Comparison of ENCODE assay signal across 8 mouse cellular contexts in the genomic region with DNA sequence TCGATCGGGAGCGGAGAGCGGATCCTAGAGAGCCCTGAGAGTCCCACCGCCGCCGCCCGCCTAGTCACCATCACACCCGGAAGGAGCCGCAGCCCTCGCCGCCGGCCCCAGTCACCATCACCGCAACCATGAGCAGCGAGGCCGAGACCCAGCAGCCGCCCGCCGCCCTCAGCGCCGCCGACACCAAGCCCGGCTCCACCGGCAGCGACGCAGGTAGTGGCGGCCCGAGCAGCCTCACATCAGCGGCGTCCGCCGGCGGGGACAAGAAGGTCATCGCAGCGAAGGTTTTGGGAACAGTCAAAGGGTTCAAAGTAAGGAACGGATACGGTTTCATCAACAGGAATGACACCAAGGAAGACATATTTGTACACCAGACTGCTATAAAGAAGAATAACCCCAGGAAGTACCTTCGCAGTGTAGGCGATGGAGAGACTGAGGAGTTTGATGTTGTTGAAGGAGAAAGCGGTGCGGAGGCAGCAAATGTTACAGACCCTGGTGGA. TPM values are rescaled to one million over a fixed set of nuclear protein-coding genes. Genes with fewer than 3 reads are reported as not detected.
A peak's percentile ranks its signal among the peaks of the same experiment; 100 is the strongest.
DNase-seq lines count a peak whose midpoint lies in the region; ATAC-seq and TF ChIP-seq lines count a peak whose summit lies in the region.

No protein-coding gene starts in this region.

- peak; percentile 88 for ATAC-seq in forebrain, embryonic 16.5 days
- peak; percentile 83 for ATAC-seq in neural tube, embryonic 14.5 days (ENCODE audit: low read depth)
- no peak for ATAC-seq in erythroblast, adult 5-6 weeks (replicated peaks; ENCODE audit: low FRiP score, poor library complexity, severe bottlenecking)

- no peaks in the 10 kb centered on the region for H3K79me2 ChIP-seq in liver, adult 2 months (ENCODE audit: control insufficient read depth, insufficient read depth, low read length)

- DNase-seq in left cerebral cortex, adult 2 months (ENCODE audit: extremely low spot score in 1 of 2, low spot score in 2 of 2), result peak; percentile 11 to 15
- no peak for DNase-seq in left cerebral cortex, adult 11 months (ENCODE audit: low spot score)
- DNase-seq in cerebellum, adult 2 months, result peak; percentile 53 to 67
- peak; percentile 3 for DNase-seq in induced T-regulatory cell, adult 2 months (ENCODE audit: low read depth)
- no peak for DNase-seq in liver, adult 2 months (ENCODE audit: extremely low read depth, low read depth, low spot score)

- peak overlapping the region; percentile 49 for H3K4me3 ChIP-seq in left cerebral cortex, adult 2 months
- H3K4me3 ChIP-seq in cerebellum, adult 2 months (replicated peaks; ENCODE audit: insufficient read depth, low read depth, low read length), result peak overlapping the region; percentile 74
- H3K4me3 ChIP-seq in forebrain, embryonic 16.5 days (replicated peaks; ENCODE audit: low read length), result peak overlapping the region; percentile 50
- H3K4me3 ChIP-seq in liver, adult 2 months (ENCODE audit: insufficient read depth, low read depth, low read length), result peak overlapping the region; percentile 5; the same call in 1 of the 2 replicates
- H3K4me3 ChIP-seq in neural tube, embryonic 14.5 days (ENCODE audit: low read depth, low read length), result peak overlapping the region; percentile 32

- no peaks in the 10 kb centered on the region for H3K36me3 ChIP-seq in forebrain, embryonic 16.5 days (ENCODE audit: control insufficient read depth, insufficient read depth)
- H3K36me3 ChIP-seq in liver, adult 2 months (ENCODE audit: control insufficient read depth, insufficient read depth, low read length), result no peaks in the 10 kb centered on the region
- H3K36me3 ChIP-seq in neural tube, embryonic 14.5 days (ENCODE audit: control insufficient read depth, insufficient read depth, low read length), result no peaks in the 10 kb centered on the region

- peak overlapping the region; percentile 69 for H3K9ac ChIP-seq in forebrain, embryonic 16.5 days (replicated peaks; ENCODE audit: low read depth, low read length)
- no peak overlapping the region for H3K9ac ChIP-seq in liver, adult 2 months (ENCODE audit: low read depth, low read length)
- H3K9ac ChIP-seq in neural tube, embryonic 14.5 days (replicated peaks; ENCODE audit: low read depth, low read length), result peak overlapping the region; percentile 55

- H3K9me3 ChIP-seq in forebrain, embryonic 16.5 days (ENCODE audit: control insufficient read depth, low read length), result no peaks in the 10 kb centered on the region
- H3K9me3 ChIP-seq in neural tube, embryonic 14.5 days (ENCODE audit: control insufficient read depth, low read length), result no peaks in the 10 kb centered on the region

- TF ChIP-seq POLR2A in cerebellum, adult 2 months (IDR thresholded peaks at IDR 0.05; ENCODE audit: borderline replicate concordance, insufficient read depth, low read length), result no peak
- TF ChIP-seq POLR2A in liver, adult 2 months (IDR thresholded peaks at IDR 0.05; ENCODE audit: extremely low read depth, insufficient read depth, low read length), result no peak

- no peaks in the 10 kb centered on the region for H3K4me1 ChIP-seq in cerebellum, adult 2 months (ENCODE audit: control insufficient read depth, insufficient read depth, low read length)
- H3K4me1 ChIP-seq in forebrain, embryonic 16.5 days (replicated peaks; ENCODE audit: control insufficient read depth, insufficient read depth, low read length), result peaks cover 6% of the 10 kb centered on the region; the same call in 1 of the 2 replicates
- H3K4me1 ChIP-seq in liver, adult 2 months (ENCODE audit: control insufficient read depth, insufficient read depth, low read length), result no peaks in the 10 kb centered on the region
- no peaks in the 10 kb centered on the region for H3K4me1 ChIP-seq in neural tube, embryonic 14.5 days (ENCODE audit: control insufficient read depth, insufficient read depth, low read length)

- peak overlapping the region; percentile 69 for H3K4me2 ChIP-seq in forebrain, embryonic 16.5 days (ENCODE audit: low read length)
- peak overlapping the region; percentile 59 for H3K4me2 ChIP-seq in neural tube, embryonic 14.5 days (ENCODE audit: low read depth, low read length)

- TF ChIP-seq CTCF in left cerebral cortex, adult 2 months (IDR thresholded peaks at IDR 0.05), result no peak
- no peak for TF ChIP-seq CTCF in cerebellum, adult 2 months (IDR thresholded peaks at IDR 0.05; ENCODE audit: borderline replicate concordance, insufficient read depth, low read depth, low read length)
- no peak for TF ChIP-seq CTCF in liver, adult 2 months (IDR thresholded peaks at IDR 0.05; ENCODE audit: low read depth, low read length)

- WGBS in cerebellum, adult 2 months, result 4% methylated on average over 41 of the region's 41 CpGs
- WGBS in forebrain, embryonic 16.5 days, result 4% methylated on average over 41 of the region's 41 CpGs
- 11% methylated on average over 41 of the region's 41 CpGs for WGBS in liver, adult 2 months
- 4% methylated on average over 41 of the region's 41 CpGs for WGBS in neural tube, embryonic 14.5 days

- H3K27me3 ChIP-seq in cerebellum, adult 2 months (ENCODE audit: control insufficient read depth, insufficient read depth, low read length), result no peaks in the 10 kb centered on the region
- no peaks in the 10 kb centered on the region for H3K27me3 ChIP-seq in forebrain, embryonic 16.5 days (replicated peaks; ENCODE audit: control insufficient read depth, insufficient read depth, low read length)
- peaks cover 9% of the 10 kb centered on the region; the same call in 1 of the 2 replicates for H3K27me3 ChIP-seq in liver, adult 2 months (ENCODE audit: control insufficient read depth, insufficient read depth, low read length)
- no peaks in the 10 kb centered on the region for H3K27me3 ChIP-seq in neural tube, embryonic 14.5 days (ENCODE audit: control insufficient read depth, insufficient read depth, low read length)

- peak overlapping the region; percentile 3; the same call in 1 of the 2 replicates for H3K27ac ChIP-seq in left cerebral cortex, adult 2 months
- 0 out of 2 replicates have a peak overlapping the region, but pooled peaks have one; percentile 34 for H3K27ac ChIP-seq in cerebellum, adult 2 months (ENCODE audit: insufficient read depth, low read length)
- H3K27ac ChIP-seq in forebrain, embryonic 16.5 days (ENCODE audit: low read length), result 0 out of 2 replicates have a peak overlapping the region, but pooled peaks have one; percentile 33
- H3K27ac ChIP-seq in liver, adult 2 months (replicated peaks; ENCODE audit: insufficient read depth, low read depth, low read length), result no peak overlapping the region
- peak overlapping the region; percentile 53 for H3K27ac ChIP-seq in neural tube, embryonic 14.5 days (ENCODE audit: low read depth, low read length)

- intact Hi-C loops in left cerebral cortex, adult 2 months (cut with DNase I), result no loop called here

RNA-seq across cellular contexts. Expression of a gene that starts 37.2 kb away (rescaled TPM):
- 100 to 1,000 TPM; 234 to 239 TPM for total RNA-seq in left cerebral cortex, adult 2 months (2021)
- polyA plus RNA-seq in cerebellum, adult 2 months (2012; rRNA removed), result 279 and 293 TPM in 2 replicates
- 225 and 231 TPM in 2 replicates for polyA plus RNA-seq in forebrain, embryonic 16.5 days (2015; fragmentation: Nextera tagmentation; extraction: Ambion mirVana)
- 275 and 293 TPM in 2 replicates for total RNA-seq in liver, adult 2 months (2014; rRNA removed)
- 89.6 and 90.8 TPM in 2 replicates for polyA plus RNA-seq in liver, adult 2 months (2012; rRNA removed)
- polyA plus RNA-seq in neural tube, embryonic 14.5 days (2014; fragmentation: Nextera tagmentation; extraction: Ambion mirVana), result 257 and 264 TPM in 2 replicates
- 53.7 and 80.9 TPM in 2 replicates for total RNA-seq in erythroblast, adult 5-6 weeks (2015; ENCODE audit: low replicate concordance)
- 25.5 and 38.4 TPM in 2 replicates for total RNA-seq in erythroblast, adult 5-6 weeks (2017; ENCODE audit: low replicate concordance)

Comparison
In these comparisons a context has a peak if more than half of its experiments do, and no peak if none do; other contexts are left out.
1. DNase-seq: peak in left cerebral cortex, adult 2 months (2 of 2), cerebellum, adult 2 months (2 of 2) and induced T-regulatory cell, adult 2 months (single experiment); none in left cerebral cortex, adult 11 months (single experiment) and liver, adult 2 months (single experiment).
2. H3K4me3 ChIP-seq: peak in every context shown above with its lines; median percentile 74 in cerebellum, adult 2 months; 50 in forebrain, embryonic 16.5 days; 49 in left cerebral cortex, adult 2 months; 32 in neural tube, embryonic 14.5 days; 5 in liver, adult 2 months.